Mouse (Mus musculus): ENCODE measurements around the gene Elk3. TPM values are rescaled to one million over a fixed set of nuclear protein-coding genes. Genes with fewer than 3 reads are reported as not detected.

Elk3 gene
- total and polyA plus RNA-seq, 3 experiments, result 32.1 to 39.4 (median 33.8) TPM

DNA sequence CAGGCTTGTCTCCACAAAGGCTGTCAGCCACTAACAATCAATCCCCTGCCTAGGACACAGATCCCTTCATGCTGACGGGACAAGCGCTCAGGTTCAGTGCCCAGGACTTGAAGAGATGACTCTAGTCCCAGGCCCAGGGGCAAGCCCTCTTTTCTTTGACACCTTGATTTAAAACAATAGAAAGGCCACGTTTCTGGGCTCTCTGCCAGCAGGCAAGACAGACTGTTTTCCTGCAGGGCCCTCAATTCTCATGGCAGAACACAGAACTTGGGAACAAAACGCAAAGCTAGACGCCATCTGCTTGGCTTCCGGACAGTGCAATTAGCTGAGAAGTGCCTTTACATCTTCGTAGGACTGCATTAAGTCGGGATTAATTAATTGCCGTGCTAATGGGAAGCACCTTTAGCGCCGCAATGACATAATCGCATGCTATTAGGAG, 28.4 kb downstream of the Elk3 start:
- 50% methylated on average over 12 of the region's 12 CpGs for WGBS
- Histone ChIP-seq H3K27me3 (ENCODE audit: control insufficient read depth, insufficient read depth, low read length) (no peaks in the 10 kb centered on the region), H3K27ac (peak overlapping the region; percentile 80), H3K4me3 (no peak overlapping the region), H3K36me3 (ENCODE audit: control insufficient read depth, insufficient read depth, low read length) (peaks cover 23% of the 10 kb centered on the region), H3K4me1 (ENCODE audit: control insufficient read depth, insufficient read depth, low read length) (peaks cover 45% of the 10 kb centered on the region), H3K9ac (ENCODE audit: low read depth, low read length) (no peak overlapping the region), H3K79me2 (replicated peaks; ENCODE audit: control insufficient read depth, insufficient read depth, low read length) (peaks cover 1% of the 10 kb centered on the region; the same call in 1 of the 2 replicates)
- intact Hi-C loops (cut with DNase I), result loop anchor here (10.0 kb wide), 1 partner anchor 218 kb away; no protein-coding TSS in a partner anchor
- TF ChIP-seq CTCF (IDR thresholded peaks at IDR 0.05) (no peak), EP300 (IDR thresholded peaks at IDR 0.05; ENCODE audit: insufficient read depth, low read depth, low read length) (0 out of 2 replicates have a peak, but pooled peaks have one; percentile 36)
- DNase-seq, result peak in 1 of 2 experiments; percentile 77

DNA sequence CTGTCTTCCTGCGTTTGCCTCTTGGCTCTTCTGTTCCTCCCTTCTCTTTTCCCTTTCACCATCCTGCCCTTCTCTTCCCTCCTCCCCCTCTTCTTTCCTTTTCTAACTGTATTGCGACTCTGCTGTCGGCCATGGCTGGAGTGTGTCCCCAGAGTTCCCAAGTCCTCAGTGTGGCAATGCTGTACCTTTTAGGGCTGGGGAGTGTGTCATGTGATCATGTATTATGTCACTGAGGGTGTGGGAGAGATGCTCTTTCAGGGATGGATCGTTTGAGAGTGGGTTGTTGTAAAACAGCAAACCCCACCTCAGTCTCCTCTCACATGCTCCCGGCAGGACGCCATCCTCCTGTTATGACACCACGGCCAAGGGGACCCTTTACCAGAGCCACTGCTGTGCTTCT, 29.8 kb downstream of the Elk3 start:
- 46% methylated on average over 7 of the region's 7 CpGs for WGBS
- Histone ChIP-seq H3K27ac (peak overlapping the region; percentile 52), H3K4me1 (ENCODE audit: control insufficient read depth, insufficient read depth, low read length) (peaks cover 41% of the 10 kb centered on the region), H3K9ac (ENCODE audit: low read depth, low read length) (no peak overlapping the region), H3K36me3 (ENCODE audit: control insufficient read depth, insufficient read depth, low read length) (peaks cover 23% of the 10 kb centered on the region), H3K79me2 (replicated peaks; ENCODE audit: control insufficient read depth, insufficient read depth, low read length) (0 out of 2 replicates have a peak, but pooled peaks cover 1% of the 10 kb centered on the region), H3K4me3 (no peak overlapping the region), H3K27me3 (ENCODE audit: control insufficient read depth, insufficient read depth, low read length) (no peaks in the 10 kb centered on the region)
- no peak for DNase-seq
- TF ChIP-seq POLR2A (IDR thresholded peaks at IDR 0.05; ENCODE audit: insufficient read depth, low read depth, low read length) (no peak), CTCF (IDR thresholded peaks at IDR 0.05) (no peak)
- intact Hi-C loops (cut with DNase I), result loop anchor here (10.0 kb wide), 1 partner anchor 216 kb away; no protein-coding TSS in a partner anchor

DNA sequence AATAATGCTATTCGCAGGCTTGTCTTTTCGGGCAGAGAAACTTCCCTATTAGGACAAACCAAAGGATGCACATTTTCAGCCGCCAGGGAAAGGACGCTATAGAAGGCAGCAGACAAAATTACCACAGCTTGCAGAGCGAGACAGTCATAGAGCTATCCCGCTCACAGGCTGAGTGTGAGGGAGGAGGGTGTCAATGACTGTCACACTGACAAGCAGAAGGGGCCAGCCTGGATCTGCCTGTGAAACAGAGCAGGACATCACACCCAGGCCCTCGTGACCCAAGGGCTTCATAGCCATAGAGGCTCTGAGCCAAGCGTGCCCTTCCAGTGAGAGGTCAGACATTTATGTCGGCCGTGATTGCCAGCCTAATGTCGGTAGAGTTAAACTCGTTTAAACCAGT, 30.3 kb downstream of the Elk3 start:
- peaks cover 20% of the 10 kb centered on the region for H3K36me3 ChIP-seq (ENCODE audit: control insufficient read depth, insufficient read depth, low read length)
- intact Hi-C loops (cut with DNase I), result loop anchor here (10.0 kb wide), 1 partner anchor 216 kb away; no protein-coding TSS in a partner anchor
- H3K4me1 ChIP-seq (ENCODE audit: control insufficient read depth, insufficient read depth, low read length), result peaks cover 39% of the 10 kb centered on the region
- no peak for DNase-seq
- peak overlapping the region; percentile 11; the same call in 1 of the 2 replicates for H3K9ac ChIP-seq (ENCODE audit: low read depth, low read length)
- 45% methylated on average over 12 of the region's 12 CpGs for WGBS
- H3K4me3 ChIP-seq, result no peak overlapping the region
- H3K27ac ChIP-seq, result peak overlapping the region; percentile 52
- 0 out of 2 replicates have a peak, but pooled peaks cover 1% of the 10 kb centered on the region for H3K79me2 ChIP-seq (replicated peaks; ENCODE audit: control insufficient read depth, insufficient read depth, low read length)
- no peak for TF ChIP-seq EP300 (IDR thresholded peaks at IDR 0.05; ENCODE audit: insufficient read depth, low read depth, low read length)
- TF ChIP-seq POLR2A (IDR thresholded peaks at IDR 0.05; ENCODE audit: insufficient read depth, low read depth, low read length), result no peak
- no peak for TF ChIP-seq CTCF (IDR thresholded peaks at IDR 0.05)
- no peaks in the 10 kb centered on the region for H3K27me3 ChIP-seq (ENCODE audit: control insufficient read depth, insufficient read depth, low read length)

DNA sequence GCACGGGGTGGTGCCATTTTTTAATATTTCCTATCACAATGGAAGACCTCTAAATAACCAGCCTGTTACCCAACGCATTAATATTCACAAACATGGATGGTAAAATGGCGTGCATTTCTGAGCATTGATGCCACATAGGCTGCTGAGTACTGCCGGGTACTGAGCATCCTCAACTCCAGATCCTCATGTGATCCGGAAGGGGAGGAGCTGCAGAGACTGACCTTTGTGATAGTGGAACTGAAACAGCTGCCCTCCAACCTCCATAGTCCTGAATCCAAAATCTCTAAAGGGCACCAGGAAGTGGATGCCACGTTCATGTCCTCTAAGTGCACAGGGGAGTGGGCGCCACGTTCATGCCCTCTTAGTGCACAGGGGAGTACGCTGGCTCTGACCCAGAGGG, 31.9 kb downstream of the Elk3 start:
- 63% methylated on average over 9 of the region's 9 CpGs for WGBS
- Histone ChIP-seq H3K36me3 (ENCODE audit: control insufficient read depth, insufficient read depth, low read length) (peaks cover 17% of the 10 kb centered on the region), H3K4me1 (ENCODE audit: control insufficient read depth, insufficient read depth, low read length) (peaks cover 38% of the 10 kb centered on the region), H3K9ac (ENCODE audit: low read depth, low read length) (no peak overlapping the region), H3K27ac (no peak overlapping the region; the same call in none of the 2 replicates), H3K4me3 (no peak overlapping the region), H3K79me2 (replicated peaks; ENCODE audit: control insufficient read depth, insufficient read depth, low read length) (0 out of 2 replicates have a peak, but pooled peaks cover 1% of the 10 kb centered on the region), H3K27me3 (ENCODE audit: control insufficient read depth, insufficient read depth, low read length) (no peaks in the 10 kb centered on the region)
- no peak for TF ChIP-seq EP300 (IDR thresholded peaks at IDR 0.05; ENCODE audit: insufficient read depth, low read depth, low read length)
- no peak for TF ChIP-seq POLR2A (IDR thresholded peaks at IDR 0.05; ENCODE audit: insufficient read depth, low read depth, low read length)
- TF ChIP-seq CTCF (IDR thresholded peaks at IDR 0.05), result no peak
- intact Hi-C loops (cut with DNase I), result no loop called here
- DNase-seq, result no peak

DNA sequence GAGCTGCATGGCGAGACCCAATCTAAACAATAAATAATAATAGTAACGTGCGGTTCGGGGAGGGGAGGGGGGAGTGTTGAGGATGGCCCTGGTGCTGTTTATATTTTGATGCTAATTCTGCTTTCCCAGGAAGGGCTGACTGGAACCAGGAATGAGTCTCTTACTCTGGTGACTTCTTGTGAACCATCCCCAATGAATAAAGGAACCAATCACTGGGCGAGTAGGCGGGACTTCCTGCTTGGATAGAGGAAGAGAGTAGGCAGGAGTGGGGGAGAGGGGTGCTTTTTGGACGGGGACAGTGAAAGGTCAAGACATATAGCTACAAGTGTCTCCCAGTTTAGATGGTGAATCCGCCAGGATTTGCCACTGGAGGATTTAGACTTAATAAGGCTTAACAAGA, 32.6 kb downstream of the Elk3 start:
- intact Hi-C loops (cut with DNase I), result no loop called here
- WGBS, result 62% methylated on average over 8 of the region's 8 CpGs

DNA sequence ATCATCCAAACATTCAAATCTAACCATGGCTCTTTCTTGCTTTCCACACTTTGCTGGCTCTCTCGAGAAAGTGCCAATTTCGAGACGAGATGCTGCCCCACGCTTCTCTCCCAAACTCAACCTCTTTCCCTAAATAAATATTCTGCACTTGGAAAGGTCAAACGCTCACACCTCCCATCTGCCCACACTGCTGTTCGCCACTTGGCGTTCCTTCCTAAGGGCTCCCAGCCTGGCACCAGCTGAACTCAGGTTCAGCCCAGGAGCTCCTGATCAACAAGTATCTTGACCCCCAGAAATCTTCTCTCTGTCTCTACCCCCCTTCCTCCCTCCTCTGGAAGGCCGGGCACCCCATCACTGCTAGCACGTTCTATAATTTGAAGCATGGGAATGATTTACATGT, 34.1 kb downstream of the Elk3 start:
- no peak overlapping the region for H3K4me3 ChIP-seq
- H3K4me1 ChIP-seq (ENCODE audit: control insufficient read depth, insufficient read depth, low read length), result peaks cover 37% of the 10 kb centered on the region
- no peaks in the 10 kb centered on the region for H3K27me3 ChIP-seq (ENCODE audit: control insufficient read depth, insufficient read depth, low read length)
- no peak overlapping the region for H3K9ac ChIP-seq (ENCODE audit: low read depth, low read length)
- WGBS, result 39% methylated on average over 9 of the region's 9 CpGs
- no peak for TF ChIP-seq EP300 (IDR thresholded peaks at IDR 0.05; ENCODE audit: insufficient read depth, low read depth, low read length)
- no peak for TF ChIP-seq CTCF (IDR thresholded peaks at IDR 0.05)
- TF ChIP-seq POLR2A (IDR thresholded peaks at IDR 0.05; ENCODE audit: insufficient read depth, low read depth, low read length), result no peak
- DNase-seq, result no peak
- peaks cover 7% of the 10 kb centered on the region for H3K36me3 ChIP-seq (ENCODE audit: control insufficient read depth, insufficient read depth, low read length)
- H3K27ac ChIP-seq, result peak overlapping the region; percentile 70
- H3K79me2 ChIP-seq (replicated peaks; ENCODE audit: control insufficient read depth, insufficient read depth, low read length), result no peaks in the 10 kb centered on the region
- intact Hi-C loops (cut with DNase I), result no loop called here

More for the DNA sequence above, 32.6 kb downstream of the Elk3 start:
- H3K9ac ChIP-seq (ENCODE audit: low read depth, low read length), result no peak overlapping the region
- TF ChIP-seq EP300 (IDR thresholded peaks at IDR 0.05; ENCODE audit: insufficient read depth, low read depth, low read length) (no peak), CTCF (IDR thresholded peaks at IDR 0.05) (no peak), POLR2A (IDR thresholded peaks at IDR 0.05; ENCODE audit: insufficient read depth, low read depth, low read length) (no peak)
- H3K27me3 ChIP-seq (ENCODE audit: control insufficient read depth, insufficient read depth, low read length), result no peaks in the 10 kb centered on the region
- H3K4me3 ChIP-seq, result no peak overlapping the region
- no peak for DNase-seq
- peaks cover 36% of the 10 kb centered on the region for H3K4me1 ChIP-seq (ENCODE audit: control insufficient read depth, insufficient read depth, low read length)
- H3K27ac ChIP-seq, result no peak overlapping the region
- H3K79me2 ChIP-seq (replicated peaks; ENCODE audit: control insufficient read depth, insufficient read depth, low read length), result 0 out of 2 replicates have a peak, but pooled peaks cover 1% of the 10 kb centered on the region
- peaks cover 12% of the 10 kb centered on the region for H3K36me3 ChIP-seq (ENCODE audit: control insufficient read depth, insufficient read depth, low read length)
